Mouse (Mus musculus) ES-E14 (cell line): Measurements from ENCODE around the gene Klk12. TPM values are rescaled to one million over a fixed set of nuclear protein-coding genes. Genes with fewer than 3 reads are reported as not detected.

Source experiments
- DNase-seq: peaks from one replicate; pipeline ENCODE4 v3.0.0-alpha.2; 2013; ENCODE audit warnings: low read depth, low spot score
- H3K27ac ChIP-seq: 2 replicates; pipeline ENCODE4 v1.5.1; 2012; ENCODE audit warnings: low read depth, mild to moderate bottlenecking, low read length, moderate library complexity, mixed read lengths; ENCODE audit not compliant: poor library complexity, insufficient read depth, severe bottlenecking
- H3K36me3 ChIP-seq: 2 replicates; pipeline ENCODE4 v1.6.1; 2012; ENCODE audit warnings: mild to moderate bottlenecking, low read length, moderate library complexity, mixed read lengths; ENCODE audit not compliant: control insufficient read depth, poor library complexity, insufficient read depth, severe bottlenecking
- H3K4me1 ChIP-seq, 2 experiments: fragments of 150-350 bp in 1 of 2; sonication (generic) in 1 of 2; 2 replicates each; pipeline ENCODE4 v1.6.1; 2012; ENCODE audit warnings: low read length in 2 of 2, mild to moderate bottlenecking in 1 of 2, mixed read lengths in 1 of 2; ENCODE audit not compliant: control insufficient read depth in 2 of 2, insufficient read depth in 2 of 2, poor library complexity in 1 of 2
- H3K4me3 ChIP-seq, 2 experiments: fragments of 150-350 bp in 1 of 2; sonication (generic) in 1 of 2; 2 replicates each; pipeline ENCODE4 v1.5.1; 2012; ENCODE audit warnings: low read length in 2 of 2, low read depth in 1 of 2, mild to moderate bottlenecking in 1 of 2, mixed read lengths in 1 of 2; ENCODE audit not compliant: insufficient read depth in 1 of 2, poor library complexity in 1 of 2, severe bottlenecking in 1 of 2
- H3K9ac ChIP-seq: 2 replicates; pipeline ENCODE4 v1.6.1; 2012; ENCODE audit warnings: low read depth, mild to moderate bottlenecking, low read length, mixed read lengths; ENCODE audit not compliant: poor library complexity, insufficient read depth, severe bottlenecking
- H3K9me3 ChIP-seq: fragments of 150-350 bp; sonication (generic); 2 replicates; pipeline ENCODE4 v1.6.1; 2012; ENCODE audit warnings: low read depth, mild to moderate bottlenecking, low read length; ENCODE audit not compliant: control insufficient read depth, insufficient read depth
- CHD2 ChIP-seq: IDR thresholded peaks from 2 replicates; pipeline ENCODE4 v1.6.1; 2014; ENCODE audit warnings: mild to moderate bottlenecking, low read depth, low read length, inconsistent platforms
- HCFC1 ChIP-seq: IDR thresholded peaks from 2 replicates; pipeline ENCODE4 v1.6.1; 2012; ENCODE audit warnings: low read length, inconsistent platforms, borderline replicate concordance; ENCODE audit not compliant: insufficient read depth
- MAFK ChIP-seq: IDR thresholded peaks from 2 replicates; pipeline ENCODE4 v1.6.1; 2014; ENCODE audit warnings: mild to moderate bottlenecking, low read depth, low read length, inconsistent platforms; ENCODE audit not compliant: insufficient read depth
- ZC3H11A ChIP-seq: IDR thresholded peaks from 2 replicates; pipeline ENCODE4 v1.6.1; 2012; ENCODE audit warnings: low read depth, mild to moderate bottlenecking, inconsistent platforms, low read length, borderline replicate concordance
- ZNF384 ChIP-seq: IDR thresholded peaks from 2 replicates; pipeline ENCODE4 v1.6.1; 2012; ENCODE audit warnings: low read depth, low read length, inconsistent platforms
- in situ Hi-C, 2 experiments: fragments of 600-800 bp; cut with MboI; formaldehyde crosslinking; loops; one replicate each; pipeline ENCODE4 v1.15.1; 2025; ENCODE audit warnings: low sequenced_read_pairs in 2 of 2, inconsistent platforms in 1 of 2; ENCODE audit not compliant: unreplicated experiment in 2 of 2
- total RNA-seq: library from RNA; depleted of rRNA; stranded (reverse); fragments of 300-350 nt; gene quantifications from 2 replicates; pipeline ENCODE4 v1.2.3, GENCODE M21; 2012

Klk12 gene
- total RNA-seq, 1 experiment, result not detected

DNA sequence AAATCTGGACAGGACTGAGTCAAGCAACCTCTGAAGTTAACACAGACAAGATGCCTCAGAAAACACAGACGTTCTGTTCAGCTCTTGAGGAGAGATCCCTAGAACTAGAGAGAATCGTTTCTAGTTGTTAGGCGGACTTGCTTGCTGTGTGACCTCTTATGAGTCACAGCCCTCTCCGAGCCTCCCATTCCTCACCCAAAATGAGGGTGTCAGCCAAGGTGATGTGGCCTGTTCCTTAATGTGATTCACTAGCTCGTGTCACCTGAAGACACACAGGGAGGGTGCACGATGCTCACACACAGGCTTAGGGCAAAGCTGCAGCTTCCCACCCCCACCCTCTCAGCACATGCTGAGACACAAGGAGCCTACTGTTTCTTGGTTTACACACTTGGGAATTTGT, 11.5 kb downstream of the Klk12 start:
- Histone ChIP-seq H3K36me3 (no peaks in the 10 kb centered on the region), H3K4me1 (peaks cover 0 to 30% of the 10 kb centered on the region in 2 experiments; a peak in 3 of 4 replicates), H3K4me3 (no peak overlapping the region), H3K9me3 (no peaks in the 10 kb centered on the region), H3K9ac (no peak overlapping the region), H3K27ac (no peak overlapping the region)
- TF ChIP-seq HCFC1 (no peak), MAFK (no peak), ZC3H11A (no peak), ZNF384 (no peak), CHD2 (no peak)
- in situ Hi-C loops, result no loop called here
- DNase-seq, result no peak

DNA sequence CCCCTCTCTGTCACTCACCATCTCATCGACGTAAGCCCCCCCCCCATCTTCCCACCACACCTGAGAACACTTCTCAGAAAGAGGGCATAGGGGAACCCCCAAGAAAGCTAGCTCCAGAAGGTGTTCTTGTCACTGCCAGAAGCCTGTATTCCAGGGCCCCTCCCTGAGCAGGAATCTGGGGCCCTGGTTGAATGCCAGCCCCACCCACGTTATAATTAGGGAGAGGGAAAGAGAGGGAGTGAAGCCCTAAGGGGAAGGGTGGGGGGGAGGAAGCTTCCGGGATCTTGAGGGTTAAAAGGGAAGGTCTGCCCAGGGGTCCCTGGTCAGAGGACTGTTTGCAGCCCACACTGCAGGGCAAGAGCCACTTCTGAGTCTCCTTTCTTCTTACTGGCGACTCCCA, 12.0 kb downstream of the Klk12 start, which contains the start of gene Klk10:
TSS of gene Klk10 (plus strand) at position 290 of the 400 bp plus-strand sequence.
- no peak for TF ChIP-seq CHD2
- no peak for TF ChIP-seq ZC3H11A
- TF ChIP-seq MAFK, result no peak
- TF ChIP-seq HCFC1, result no peak
- TF ChIP-seq ZNF384, result no peak

DNA sequence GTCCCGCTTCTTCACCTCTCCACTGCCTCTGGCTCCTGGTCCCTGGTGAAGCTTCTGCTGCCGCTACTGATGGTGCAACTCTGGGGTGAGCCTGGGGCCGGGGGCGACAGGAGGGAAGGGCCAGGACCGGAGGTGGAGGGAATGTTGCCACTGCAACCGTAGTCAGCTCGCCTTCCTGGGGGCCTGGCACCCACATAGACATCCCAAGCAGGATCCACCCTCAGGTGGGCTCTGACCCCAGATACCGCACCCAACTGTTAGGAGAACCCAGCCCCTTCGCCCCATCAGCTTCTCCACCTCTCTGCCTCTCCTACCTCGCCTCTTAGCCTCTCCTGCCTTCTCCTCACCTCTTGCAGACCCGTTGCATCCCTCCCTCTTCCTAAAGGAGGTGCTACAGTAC, 12.8 kb downstream of the Klk12 start:
- no peak for TF ChIP-seq CHD2
- TF ChIP-seq ZNF384, result no peak
- no peak for TF ChIP-seq MAFK
- no peak for TF ChIP-seq HCFC1
- no peak for TF ChIP-seq ZC3H11A
- H3K9ac ChIP-seq, result no peak overlapping the region; the same call in 1 of the 2 replicates
- no peak for DNase-seq

More for the DNA sequence above, 12.0 kb downstream of the Klk12 start, which contains the start of gene Klk10:
- H3K4me3 ChIP-seq, result no peak within 1 kb of the TSS; a peak in 1 of 4 replicates
- H3K36me3 ChIP-seq, result no peaks in the 10 kb centered on the region
- DNase-seq, result no peak
- H3K27ac ChIP-seq, result no peak within 1 kb of the TSS
- H3K9ac ChIP-seq, result no peak within 1 kb of the TSS; the same call in 1 of the 2 replicates
- in situ Hi-C loops, result no loop called here
- H3K9me3 ChIP-seq, result no peaks in the 10 kb centered on the region
- H3K4me1 ChIP-seq, result peaks cover 0 to 26% of the 10 kb centered on the region in 2 experiments; a peak in 3 of 4 replicates

GRCm38 (mm10) chr7:43782275-43783265, 13.9 kb downstream of the Klk12 start:
- H3K9ac ChIP-seq, result peak overlapping the region; percentile 67
- peak; percentile 90 for DNase-seq
- peaks cover 0 to 19% of the 10 kb centered on the region in 2 experiments; a peak in 3 of 4 replicates for H3K4me1 ChIP-seq
- in situ Hi-C loops, result no loop called here
- peak overlapping the region; percentile 45 to 56; a peak in 3 of 4 replicates for H3K4me3 ChIP-seq
- H3K36me3 ChIP-seq, result no peaks in the 10 kb centered on the region
- no peaks in the 10 kb centered on the region for H3K9me3 ChIP-seq
- TF ChIP-seq ZNF384 (no peak), MAFK (peak; percentile 51; the same call in 1 of the 2 replicates), HCFC1 (peak; percentile 36; the same call in 1 of the 2 replicates)
- H3K27ac ChIP-seq, result no peak overlapping the region

More for the DNA sequence above, 12.8 kb downstream of the Klk12 start:
- Histone ChIP-seq H3K27ac (no peak overlapping the region), H3K9me3 (no peaks in the 10 kb centered on the region), H3K36me3 (no peaks in the 10 kb centered on the region), H3K4me3 (no peak overlapping the region; a peak in 1 of 4 replicates), H3K4me1 (peaks cover 0 to 21% of the 10 kb centered on the region in 2 experiments; a peak in 3 of 4 replicates)
- in situ Hi-C loops, result no loop called here
